Mouse (Mus musculus) small intestine, adult 2 months (tissue): ENCODE results near the gene Uhrf1bp1l.

ENCODE experiments used
- CTCF ChIP-seq: fragments of 200-500 bp; IDR thresholded peaks from 2 replicates; pipeline ENCODE4 v1.5.1; 2012; ENCODE audit warnings: low read depth, mild to moderate bottlenecking, control low read depth, inconsistent platforms, low read length, moderate library complexity, mixed read lengths; ENCODE audit not compliant: insufficient replicate concordance, insufficient read length; ENCODE audit errors: extremely low read depth
- POLR2A ChIP-seq: fragments of 200-500 bp; IDR thresholded peaks from 2 replicates; pipeline ENCODE4 v1.6.1; 2012; ENCODE audit warnings: low read depth, mild to moderate bottlenecking, control low read depth, inconsistent platforms, low read length, moderate library complexity

- TF ChIP-seq CTCF (no peak), POLR2A (no peak)
Measured at GRCm38 (mm10) chr10:89856286-89856685, 111.5 kb downstream of the Uhrf1bp1l start.
